Mouse (Mus musculus) subcutaneous adipose tissue, adult 2 months (tissue): ENCODE results near the gene Asb7. TPM values are rescaled to one million over a fixed set of nuclear protein-coding genes. Genes with fewer than 3 reads are reported as not detected.

Source experiments
- polyA plus RNA-seq: library from polyadenylated mRNA; depleted of rRNA; stranded (reverse); fragments of >200 nt; gene quantifications from 2 replicates; pipeline ENCODE4 v1.2.3, GENCODE M21; 2012; ENCODE audit warnings: low replicate concordance; rRNA removed

The Asb7 gene
- polyA plus RNA-seq = 3.7 and 6.1 TPM in 2 replicates

GRCm38 (mm10) chr7:66689294-66689619 is at the start of gene Asb7:
Gene Asb7, minus strand, starts transcription at chr7:66689596.

DNA sequence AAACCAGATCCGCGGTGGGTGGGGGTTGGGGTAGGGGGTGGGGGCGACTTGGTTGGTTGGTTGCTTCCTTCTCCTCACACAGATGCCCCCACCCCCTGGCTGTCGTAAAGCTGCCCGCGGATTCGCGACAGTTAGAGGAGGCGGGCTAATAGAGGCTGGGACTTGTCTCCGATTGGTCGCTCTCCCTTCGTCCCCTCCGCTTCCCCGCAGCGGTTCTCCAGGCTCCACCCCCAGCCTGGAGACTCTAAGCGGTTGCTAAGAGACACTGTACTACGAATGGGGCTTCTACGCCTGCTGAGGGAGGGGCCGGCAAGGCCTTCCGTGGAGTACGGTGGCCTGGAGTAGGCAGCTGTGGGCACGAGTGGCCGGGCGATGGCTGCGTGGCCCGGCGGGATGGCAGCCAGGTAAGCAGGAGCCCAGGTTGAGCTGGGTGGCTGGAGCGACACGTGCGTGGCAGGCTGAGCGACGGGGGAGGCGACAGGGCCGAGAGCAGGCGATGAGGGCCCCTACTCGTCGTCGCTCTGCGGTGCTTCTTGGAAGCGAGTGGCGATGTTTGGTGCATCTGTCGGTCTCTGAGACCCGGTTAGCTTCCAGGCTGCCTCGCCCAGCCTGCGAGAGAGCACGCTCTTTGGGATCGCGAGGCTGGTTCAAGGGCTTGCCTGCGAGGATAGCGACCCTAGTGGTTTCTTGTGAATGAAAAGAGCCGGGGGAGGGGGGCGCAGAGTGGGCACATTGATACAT is 394 bp upstream of the Asb7 start, which contains the start of gene Lins1:
Gene Lins1, plus strand, starts transcription at position 270 of the 741 bp plus-strand sequence.

Other genes with a start within 250 kb of the Asb7 start
- 6.7 and 11.2 TPM in 2 replicates for gene Lins1, start 293 bp upstream of the Asb7 start, polyA plus RNA-seq
- 2.5 TPM in 1 of 2 replicates, not detected in the other for gene Cers3, start 53.9 kb upstream of the Asb7 start, polyA plus RNA-seq
- gene Adamts17, start 150.1 kb upstream of the Asb7 start, polyA plus RNA-seq = 0.37 and 1.4 TPM in 2 replicates